Mouse (Mus musculus) cerebellum, adult 8-10 months (tissue): ENCODE measurements around the gene Smok2b.
"Not testable (repeated sequence)": the region's sequence is repeated elsewhere in the genome, so short reads cannot be mapped to it uniquely, and the experiment has no call there.

ENCODE experiments used
- DNase-seq: peaks from one replicate; pipeline ENCODE4 v3.0.0; 2022

The Smok2b gene

GRCm38 (mm10) chr17:13240807-13241727 lies 11.0 kb downstream of the Smok2b start:
- DNase-seq, result not testable (repeated sequence)

- not testable (repeated sequence) for DNase-seq
Measured at GRCm38 (mm10) chr17:13254786-13255185, 24.7 kb downstream of the Smok2b start.
